Mouse (Mus musculus) C2C12 (cell line): ENCODE measurements at regions not wholly inside any gene's neighbourhood (a gene's known extent, or its start where the extent isn't known, plus 50 kb on each side); places are given as distances from the start of the nearest gene placed in this dataset.
A peak's percentile ranks its signal among the peaks of the same experiment; 100 is the strongest.

Experiments
- H3K27me3 ChIP-seq: one replicate; pipeline ENCODE4 v1.6.1; 2011; ENCODE audit not compliant: control insufficient read depth, insufficient read depth, insufficient read length
- H3K36me3 ChIP-seq: one replicate; pipeline ENCODE4 v1.6.1; 2011; ENCODE audit not compliant: control insufficient read depth, insufficient read depth
- H3K4me3 ChIP-seq: one replicate; pipeline ENCODE4 v1.5.1; 2011; ENCODE audit warnings: mild to moderate bottlenecking, control low read depth; ENCODE audit not compliant: poor library complexity, insufficient read depth, severe bottlenecking
- H3K79me2 ChIP-seq: one replicate; pipeline ENCODE4 v1.6.1; 2011; ENCODE audit not compliant: control insufficient read depth, insufficient read depth
- H3K79me3 ChIP-seq: one replicate; pipeline ENCODE4 v1.6.1; 2011; ENCODE audit warnings: low read depth, control low read depth
- H3ac ChIP-seq: one replicate; pipeline ENCODE3; 2011; ENCODE audit warnings: low read depth; ENCODE audit not compliant: control insufficient read depth, insufficient read length
- CEBPB ChIP-seq: IDR thresholded peaks from one replicate; pipeline ENCODE4 v1.6.1; 2011; ENCODE audit warnings: low read depth, mild to moderate bottlenecking, control low read depth, moderate library complexity
- CTCF ChIP-seq: IDR thresholded peaks from one replicate; pipeline ENCODE4 v1.5.1; 2011; ENCODE audit not compliant: control insufficient read depth, insufficient read depth, insufficient read length
- FOSL1 ChIP-seq: IDR thresholded peaks from one replicate; pipeline ENCODE4 v1.8.0; 2011; ENCODE audit warnings: mild to moderate bottlenecking, low read length; ENCODE audit not compliant: poor library complexity, insufficient read depth, severe bottlenecking
- MAX ChIP-seq: IDR thresholded peaks from one replicate; pipeline ENCODE4 v1.6.1; 2011; ENCODE audit warnings: mild to moderate bottlenecking, control low read depth
- MYOD1 ChIP-seq: IDR thresholded peaks from one replicate; pipeline ENCODE4 v1.6.1; 2011; ENCODE audit warnings: low read depth; ENCODE audit not compliant: control insufficient read depth, insufficient read length
- MYOG ChIP-seq: IDR thresholded peaks from one replicate; pipeline ENCODE4 v1.6.1; 2011; ENCODE audit not compliant: control insufficient read depth, insufficient read length; ENCODE audit errors: extremely low read depth
- USF1 ChIP-seq: IDR thresholded peaks from one replicate; pipeline ENCODE4 v1.6.1; 2011; ENCODE audit warnings: low read depth, mild to moderate bottlenecking, control low read depth, moderate library complexity

DNA sequence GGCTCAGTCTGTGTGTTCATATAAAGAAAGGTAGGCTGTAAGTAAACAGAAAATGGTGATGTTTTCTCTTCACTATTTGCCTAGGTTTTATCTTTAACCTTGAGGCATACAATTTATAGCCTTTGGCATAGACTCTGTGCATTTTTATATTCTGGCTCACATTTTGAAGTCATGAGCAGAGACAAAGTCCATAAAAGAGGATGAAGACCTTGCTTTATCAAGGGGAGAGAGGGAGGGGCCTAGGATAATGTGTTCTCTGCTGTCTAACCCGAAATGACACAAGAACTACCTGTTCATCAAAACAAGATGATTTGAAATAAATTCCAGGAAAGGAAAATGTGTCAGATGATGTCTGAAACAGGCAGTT lies 65.2 kb upstream of the Plcl2 start:
- TF ChIP-seq MYOD1 (no peak), CEBPB (no peak), FOSL1 (no peak), MYOG (no peak), CTCF (no peak), MAX (no peak), USF1 (no peak)

DNA sequence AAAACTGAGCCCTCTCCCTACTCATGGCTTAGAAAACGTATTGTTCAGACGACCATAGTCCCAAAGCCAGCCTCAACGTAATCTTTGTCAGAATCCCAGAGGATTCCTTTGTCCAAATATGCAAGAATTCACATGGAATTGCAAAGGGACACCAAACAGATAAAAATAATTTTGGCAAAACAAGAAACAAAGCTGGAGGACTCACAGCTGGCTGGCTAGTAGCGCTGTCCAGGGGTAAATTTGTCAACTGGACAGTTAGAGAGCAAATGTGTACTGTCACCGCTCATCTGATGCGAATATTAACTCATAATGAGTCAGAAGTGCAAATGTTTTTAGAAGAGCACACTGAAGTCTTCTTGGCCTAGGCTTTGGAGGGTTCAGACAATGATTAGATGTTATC lies 60.5 kb upstream of the Plcl2 start:
- no peaks in the 10 kb centered on the region for H3K36me3 ChIP-seq

More for the DNA sequence above, 65.2 kb upstream of the Plcl2 start:
- H3K36me3 ChIP-seq: no peaks in the 10 kb centered on the region
- no peaks in the 10 kb centered on the region for H3K27me3 ChIP-seq
- no peaks in the 10 kb centered on the region for H3K79me3 ChIP-seq
- no peak overlapping the region for H3ac ChIP-seq
- H3K79me2 ChIP-seq: no peaks in the 10 kb centered on the region
- H3K4me3 ChIP-seq: no peak overlapping the region

DNA sequence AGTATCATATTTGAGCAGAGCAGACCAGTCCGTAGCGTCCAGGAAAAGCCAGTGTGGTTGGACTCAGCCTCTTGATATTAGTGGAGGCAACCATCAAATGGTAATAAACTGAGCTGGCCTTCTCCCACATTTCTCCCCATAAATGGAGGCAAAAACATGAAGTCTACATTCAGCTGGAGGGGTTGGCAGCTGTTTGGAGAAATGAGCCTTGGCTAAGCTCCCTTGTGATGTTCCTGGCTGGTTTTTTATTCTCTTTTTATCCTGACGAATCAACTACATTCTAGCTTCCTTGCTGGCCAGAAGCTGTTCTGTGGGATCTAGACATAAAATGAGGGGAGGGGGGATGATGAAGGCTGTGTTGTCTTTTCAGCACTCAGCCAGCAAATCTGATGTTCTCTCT lies 57.6 kb upstream of the Plcl2 start:
- Histone ChIP-seq H3K79me3 (no peaks in the 10 kb centered on the region), H3K36me3 (no peaks in the 10 kb centered on the region), H3ac (no peak overlapping the region), H3K4me3 (no peak overlapping the region), H3K27me3 (no peaks in the 10 kb centered on the region), H3K79me2 (no peaks in the 10 kb centered on the region)
- no peak for TF ChIP-seq MYOD1
- no peak for TF ChIP-seq MAX

More for the DNA sequence above, 60.5 kb upstream of the Plcl2 start:
- Histone ChIP-seq H3K4me3 (no peak overlapping the region), H3K79me3 (no peaks in the 10 kb centered on the region), H3K27me3 (no peaks in the 10 kb centered on the region), H3ac (no peak overlapping the region), H3K79me2 (no peaks in the 10 kb centered on the region)
- TF ChIP-seq USF1 (no peak), MYOD1 (peak; percentile 3), CEBPB (no peak), MYOG (no peak), MAX (no peak), FOSL1 (no peak), CTCF (no peak)

DNA sequence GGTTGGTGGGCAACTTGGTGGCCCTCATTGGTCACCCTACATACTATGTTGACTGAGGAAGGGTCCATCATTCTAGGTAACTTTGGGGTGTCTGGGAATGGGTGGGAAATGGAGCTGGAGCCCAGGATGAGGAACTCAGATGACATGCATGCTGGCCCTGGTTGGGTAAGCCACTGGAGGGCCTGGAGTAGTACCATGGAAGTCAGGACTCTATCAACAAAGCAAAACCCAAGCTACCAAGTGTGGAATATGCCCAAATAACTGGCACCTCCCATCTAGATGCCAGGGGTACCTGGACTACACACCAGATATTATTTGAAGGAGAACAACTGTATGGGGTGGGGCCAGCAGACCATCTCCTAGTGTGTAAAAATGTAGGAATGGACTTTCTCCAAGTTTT lies 55.7 kb upstream of the Plcl2 start:
- TF ChIP-seq FOSL1 (no peak), USF1 (no peak), MYOD1 (no peak), CEBPB (no peak), CTCF (no peak), MAX (no peak), MYOG (no peak)
- no peak overlapping the region for H3K4me3 ChIP-seq

DNA sequence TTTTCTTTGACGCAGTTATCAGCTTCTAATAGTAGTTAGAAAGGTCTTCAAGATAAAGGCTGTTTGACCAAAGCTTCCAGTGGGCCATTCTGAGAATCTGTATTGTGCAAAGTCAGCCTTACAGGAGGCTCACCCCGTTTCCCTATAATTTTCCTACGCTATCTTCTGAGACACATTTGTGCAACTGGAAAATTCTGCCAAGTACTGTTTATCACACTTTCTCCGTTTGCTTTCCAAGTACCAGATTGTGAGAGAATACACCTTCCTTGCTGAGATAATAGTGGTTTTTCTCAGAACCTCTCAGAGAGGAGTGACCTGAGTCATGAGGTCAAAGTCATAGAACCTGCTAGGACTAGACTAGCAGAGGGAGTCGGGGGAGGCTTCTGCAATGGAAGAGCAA lies 55.2 kb upstream of the Plcl2 start:
- TF ChIP-seq CEBPB (no peak), MAX (no peak), FOSL1 (no peak)
- H3K4me3 ChIP-seq: no peak overlapping the region
- H3K79me3 ChIP-seq: no peaks in the 10 kb centered on the region
- H3K36me3 ChIP-seq: no peaks in the 10 kb centered on the region
- no peaks in the 10 kb centered on the region for H3K79me2 ChIP-seq
- H3K27me3 ChIP-seq: no peaks in the 10 kb centered on the region
- no peak overlapping the region for H3ac ChIP-seq

More for the DNA sequence above, 55.7 kb upstream of the Plcl2 start:
- H3ac ChIP-seq: no peak overlapping the region
- no peaks in the 10 kb centered on the region for H3K79me3 ChIP-seq
- no peaks in the 10 kb centered on the region for H3K27me3 ChIP-seq
- no peaks in the 10 kb centered on the region for H3K79me2 ChIP-seq
- no peaks in the 10 kb centered on the region for H3K36me3 ChIP-seq

DNA sequence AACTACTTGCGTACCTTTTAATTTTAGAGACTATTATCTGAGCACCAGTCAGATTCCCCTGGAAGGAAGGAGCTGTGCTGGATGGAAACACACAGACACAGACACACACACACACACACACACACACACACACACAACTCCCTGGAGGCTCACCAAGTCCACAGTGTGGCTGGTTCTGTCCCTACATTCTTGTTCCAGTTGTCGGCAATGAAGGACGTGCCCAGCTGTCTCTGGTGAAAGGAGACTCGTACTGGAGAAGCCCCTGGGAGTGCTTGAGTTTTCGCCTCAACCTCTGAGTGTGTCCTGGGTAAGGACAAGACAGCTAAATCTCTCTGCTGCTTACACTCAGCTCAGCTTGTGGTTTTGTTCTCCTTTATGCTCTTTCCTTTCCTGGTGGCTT lies 54.3 kb upstream of the Plcl2 start:
- no peaks in the 10 kb centered on the region for H3K36me3 ChIP-seq
- no peaks in the 10 kb centered on the region for H3K79me2 ChIP-seq
- H3K4me3 ChIP-seq: no peak overlapping the region
- H3ac ChIP-seq: no peak overlapping the region
- H3K79me3 ChIP-seq: no peaks in the 10 kb centered on the region
- TF ChIP-seq CTCF (no peak), FOSL1 (no peak), MYOG (no peak), MYOD1 (no peak), USF1 (no peak), CEBPB (no peak), MAX (no peak)
- H3K27me3 ChIP-seq: no peaks in the 10 kb centered on the region

DNA sequence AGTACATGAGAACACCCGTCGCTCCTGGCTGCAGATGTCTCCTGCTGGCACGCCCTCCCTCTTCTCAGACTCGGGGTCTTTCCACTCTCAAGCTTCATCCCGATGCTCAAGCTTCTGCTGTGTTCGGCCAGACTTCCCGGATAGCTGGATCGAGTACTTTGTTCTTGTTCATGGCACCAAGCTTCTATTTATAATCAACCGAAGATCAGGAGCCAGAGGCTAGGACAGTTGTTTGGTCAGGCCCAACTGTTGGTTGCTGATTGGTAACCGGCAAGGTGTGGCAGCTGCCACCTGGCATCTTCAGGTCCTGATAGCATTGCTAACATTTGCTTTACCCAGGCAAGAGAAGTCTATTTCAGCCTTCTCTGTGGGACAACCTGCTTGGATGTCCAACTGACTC lies 53.5 kb upstream of the Plcl2 start:
- Histone ChIP-seq H3K79me3 (no peaks in the 10 kb centered on the region), H3ac (no peak overlapping the region), H3K4me3 (no peak overlapping the region), H3K79me2 (no peaks in the 10 kb centered on the region), H3K36me3 (no peaks in the 10 kb centered on the region), H3K27me3 (no peaks in the 10 kb centered on the region)
- no peak for TF ChIP-seq CTCF
- TF ChIP-seq USF1: no peak
- TF ChIP-seq MYOD1: no peak
- TF ChIP-seq CEBPB: no peak
- no peak for TF ChIP-seq MAX
- no peak for TF ChIP-seq MYOG
